Mouse (Mus musculus) CH12.LX (cell line): ENCODE measurements around the gene Mboat1. TPM values are rescaled to one million over a fixed set of nuclear protein-coding genes. Genes with fewer than 3 reads are reported as not detected.

ENCODE experiments used
- DNase-seq: peaks from one replicate; pipeline ENCODE4 v3.0.0-alpha.2; 2013; ENCODE audit errors: extremely low read depth
- H3K27ac ChIP-seq: 2 replicates; pipeline ENCODE4 v1.5.1; 2012; ENCODE audit warnings: low read depth, mild to moderate bottlenecking, control low read depth, moderate library complexity; ENCODE audit not compliant: insufficient read depth
- H3K27me3 ChIP-seq: replicated peaks from 2 replicates; pipeline ENCODE3; 2012; ENCODE audit warnings: inconsistent platforms
- H3K36me3 ChIP-seq, 2 experiments: replicated peaks in 1 of 2; 2 replicates each; pipeline versions ENCODE3 to v1.6.1; 2012; ENCODE audit warnings: inconsistent platforms in 1 of 2, low read length in 1 of 2, mild to moderate bottlenecking in 1 of 2, mixed read lengths in 1 of 2, moderate library complexity in 1 of 2; ENCODE audit not compliant: control insufficient read depth in 1 of 2, insufficient read depth in 1 of 2
- H3K4me1 ChIP-seq, 2 experiments: 2 replicates each; pipeline ENCODE4 v1.6.1; 2012; ENCODE audit warnings: inconsistent platforms in 1 of 2, moderate library complexity in 1 of 2; ENCODE audit not compliant: insufficient read depth in 2 of 2, control insufficient read depth in 1 of 2
- H3K4me2 ChIP-seq: 2 replicates; pipeline ENCODE4 v1.6.1; 2012; ENCODE audit warnings: low read depth, mild to moderate bottlenecking, control low read depth; ENCODE audit not compliant: poor library complexity, insufficient read depth, severe bottlenecking
- H3K4me3 ChIP-seq, 3 experiments: fragments of 150-350 bp in 1 of 3; sonication (generic) in 1 of 3; replicated peaks in 1 of 3; 2 replicates each; pipeline versions ENCODE3 to v1.5.1; 2011 to 2012; ENCODE audit warnings: low read depth in 2 of 3, low read length in 2 of 3, mild to moderate bottlenecking in 2 of 3, moderate library complexity in 2 of 3, control low read depth in 1 of 3, improper control_type of control experiment in 1 of 3, inconsistent platforms in 1 of 3, mixed read lengths in 1 of 3; ENCODE audit not compliant: poor library complexity in 1 of 3
- H3K79me2 ChIP-seq: replicated peaks from 2 replicates; pipeline ENCODE4 v1.6.1; 2012; ENCODE audit warnings: mild to moderate bottlenecking, moderate library complexity; ENCODE audit not compliant: control insufficient read depth, poor library complexity, insufficient read depth, severe bottlenecking; ENCODE audit errors: extremely low read depth
- H3K9ac ChIP-seq: 2 replicates; pipeline ENCODE4 v1.6.1; 2012; ENCODE audit warnings: low read depth, mild to moderate bottlenecking, control low read depth, moderate library complexity; ENCODE audit not compliant: insufficient read depth
- H3K9me3 ChIP-seq: replicated peaks from 2 replicates; pipeline ENCODE3; 2012; ENCODE audit warnings: low read length, inconsistent platforms, mixed read lengths
- EP300 ChIP-seq: IDR thresholded peaks from 2 replicates; pipeline ENCODE4 v1.6.1; 2011; ENCODE audit warnings: low read length, improper control_type of control experiment
- JUN ChIP-seq: IDR thresholded peaks from 2 replicates; pipeline ENCODE4 v1.6.1; 2011; ENCODE audit warnings: low read depth, mild to moderate bottlenecking, low read length, improper control_type of control experiment, moderate library complexity; ENCODE audit not compliant: insufficient read depth
- PAX5 ChIP-seq: IDR thresholded peaks from 2 replicates; pipeline ENCODE4 v1.6.1; 2012; ENCODE audit warnings: low read length, inconsistent platforms, mixed read lengths
- RCOR1 ChIP-seq: conservative IDR thresholded peaks from 2 replicates; pipeline ENCODE4 v1.6.1; 2012; ENCODE audit warnings: low read depth, mild to moderate bottlenecking, inconsistent platforms, low read length, improper control_type of control experiment
- SMC3 ChIP-seq: IDR thresholded peaks from 2 replicates; pipeline ENCODE4 v1.6.1; 2011; ENCODE audit warnings: low read depth, low read length, improper control_type of control experiment
- TCF12 ChIP-seq: IDR thresholded peaks from 2 replicates; pipeline ENCODE4 v1.6.1; 2014; ENCODE audit warnings: low read depth, mild to moderate bottlenecking, inconsistent platforms, low read length, improper control_type of control experiment
- ZC3H11A ChIP-seq: IDR thresholded peaks from 2 replicates; pipeline ENCODE4 v1.6.1; 2012; ENCODE audit warnings: low read depth, mild to moderate bottlenecking, inconsistent platforms, low read length, improper control_type of control experiment
- dilution Hi-C: fragments of 300-500 bp; cut with MboI; formaldehyde crosslinking; loops from 2 replicates; pipeline ENCODE4 v1.14.3; 2020; ENCODE audit warnings: low sequenced_read_pairs; ENCODE audit not compliant: extremely low pct_unique_long_range_greater_than_20kb, extremely low pct_ligation_motif_present
- in situ Hi-C: fragments of 300-500 bp; cut with MboI; formaldehyde crosslinking; loops from 3 replicates; pipeline ENCODE4 v1.14.3; 2019; ENCODE audit warnings: low sequenced_read_pairs, low pct_ligation_motif_present, low pct_unique_long_range_greater_than_20kb, mixed read lengths
- polyA plus RNA-seq: library from polyadenylated mRNA; unstranded; fragments of >175 nt; gene quantifications from 2 replicates; pipeline ENCODE4 v1.2.1, GENCODE M21; 2012; ENCODE audit warnings: low read depth; ENCODE audit not compliant: insufficient read length
- total RNA-seq, 2 experiments: library from RNA; depleted of rRNA; stranded (reverse); fragments of 300-350 nt in 1 of 2; fragments of >200 nt in 1 of 2; gene quantifications; 2 replicates each; pipeline ENCODE4 v1.2.3; 2012 to 2014

The Mboat1 gene
- total and polyA plus RNA-seq, 3 experiments = 0.53 to 3.3 (median 0.63) TPM

GRCm38 (mm10) chr13:30177356-30177755, 41.1 kb downstream of the Mboat1 start:
- DNase-seq = no peak
- H3K4me3 ChIP-seq = no peak overlapping the region
- in situ Hi-C loops (no loop called here), dilution Hi-C loops (no loop called here)
- no peaks in the 10 kb centered on the region for H3K4me1 ChIP-seq
- no peaks in the 10 kb centered on the region for H3K36me3 ChIP-seq
- no peaks in the 10 kb centered on the region for H3K79me2 ChIP-seq
- TF ChIP-seq RCOR1 (no peak), TCF12 (no peak)
- TF ChIP-seq, all 38 proteins: peak for 0
- H3K9ac ChIP-seq = no peak overlapping the region
- no peak overlapping the region for H3K27ac ChIP-seq
- H3K4me2 ChIP-seq = no peak overlapping the region
- no peaks in the 10 kb centered on the region for H3K27me3 ChIP-seq
- H3K9me3 ChIP-seq = no peaks in the 10 kb centered on the region

- in situ Hi-C loops (no loop called here), dilution Hi-C loops (no loop called here)
- Histone ChIP-seq H3K36me3 (no peaks in the 10 kb centered on the region), H3K9me3 (no peaks in the 10 kb centered on the region), H3K9ac (no peak overlapping the region), H3K27ac (no peak overlapping the region), H3K79me2 (no peaks in the 10 kb centered on the region), H3K4me1 (peaks cover 0 to 1% of the 10 kb centered on the region in 2 experiments; a peak in 2 of 4 replicates), H3K4me2 (no peak overlapping the region), H3K27me3 (no peaks in the 10 kb centered on the region), H3K4me3 (no peak overlapping the region)
- DNase-seq = no peak
- TF ChIP-seq EP300 (no peak), RCOR1 (no peak), ZC3H11A (no peak), JUN (no peak), SMC3 (no peak)
Observed at GRCm38 (mm10) chr13:30185549-30185948, 49.3 kb downstream of the Mboat1 start.

GRCm38 (mm10) chr13:30185959-30186358, 49.7 kb downstream of the Mboat1 start:
- H3K4me3 ChIP-seq = no peak overlapping the region
- TF ChIP-seq TCF12 (no peak), PAX5 (no peak)
- H3K9me3 ChIP-seq = no peaks in the 10 kb centered on the region
- no peak overlapping the region for H3K27ac ChIP-seq
- no peaks in the 10 kb centered on the region for H3K36me3 ChIP-seq
- DNase-seq = no peak
- no peaks in the 10 kb centered on the region for H3K27me3 ChIP-seq
- no peak overlapping the region for H3K9ac ChIP-seq
- no peaks in the 10 kb centered on the region for H3K79me2 ChIP-seq
- peaks cover 0 to 6% of the 10 kb centered on the region in 2 experiments; a peak in 2 of 4 replicates for H3K4me1 ChIP-seq
- in situ Hi-C loops = no loop called here
- dilution Hi-C loops = no loop called here
- H3K4me2 ChIP-seq = no peak overlapping the region
